Mouse (Mus musculus) urinary bladder, postnatal 36 days (tissue): ENCODE results near the gene Dst.

ENCODE experiments used
- DNase-seq, 2 experiments: peaks; one replicate each; pipeline ENCODE4 v3.0.0; 2022; ENCODE audit warnings: low spot score in 2 of 2, mixed read lengths in 1 of 2

Dst gene

GRCm38 (mm10) chr1:34102604-34103003 lies 194.6 kb downstream of the Dst start:
- no peak for DNase-seq

GRCm38 (mm10) chr1:34103176-34103575 lies 195.2 kb downstream of the Dst start:
- no peak for DNase-seq

GRCm38 (mm10) chr1:34103713-34104172 lies 195.7 kb downstream of the Dst start:
- DNase-seq: no peak

- DNase-seq: no peak
Observed at GRCm38 (mm10) chr1:34104846-34105245, 196.8 kb downstream of the Dst start.

- no peak for DNase-seq
Observed at GRCm38 (mm10) chr1:34106606-34107005, 198.6 kb downstream of the Dst start.

- DNase-seq: no peak
Observed at GRCm38 (mm10) chr1:34107076-34107475, 199.1 kb downstream of the Dst start.

GRCm38 (mm10) chr1:34109599-34110210 lies 201.7 kb downstream of the Dst start:
- DNase-seq: no peak

- DNase-seq: no peak
Observed at GRCm38 (mm10) chr1:34110862-34111261, 202.8 kb downstream of the Dst start.

GRCm38 (mm10) chr1:34111954-34112353 lies 203.9 kb downstream of the Dst start:
- no peak for DNase-seq

- DNase-seq: no peak
Observed at GRCm38 (mm10) chr1:34116444-34116843, 208.4 kb downstream of the Dst start.

GRCm38 (mm10) chr1:34117056-34117455 lies 209.0 kb downstream of the Dst start:
- no peak for DNase-seq

GRCm38 (mm10) chr1:34117709-34118108 lies 209.7 kb downstream of the Dst start:
- DNase-seq: no peak

- DNase-seq: no peak
Observed at GRCm38 (mm10) chr1:34120066-34120465, 212.0 kb downstream of the Dst start.

- DNase-seq: no peak
Observed at GRCm38 (mm10) chr1:34120602-34121001, 212.6 kb downstream of the Dst start.

- peak; percentile 71 to 83 for DNase-seq
Observed at GRCm38 (mm10) chr1:34121157-34122015, 213.4 kb downstream of the Dst start.

- no peak for DNase-seq
Observed at GRCm38 (mm10) chr1:34122198-34122597, 214.2 kb downstream of the Dst start.

GRCm38 (mm10) chr1:34122905-34123304 lies 214.9 kb downstream of the Dst start:
- no peak for DNase-seq

GRCm38 (mm10) chr1:34123334-34123733 lies 215.3 kb downstream of the Dst start:
- DNase-seq: no peak

- DNase-seq: no peak
Observed at GRCm38 (mm10) chr1:34124376-34124775, 216.4 kb downstream of the Dst start.

- DNase-seq: no peak
Observed at GRCm38 (mm10) chr1:34125148-34125547, 217.1 kb downstream of the Dst start.

- DNase-seq: no peak
Observed at GRCm38 (mm10) chr1:34127714-34128474, 219.9 kb downstream of the Dst start.

- DNase-seq: no peak
Observed at GRCm38 (mm10) chr1:34128796-34129195, 220.8 kb downstream of the Dst start.
